Mouse (Mus musculus) liver, embryonic 15.5 days (tissue): ENCODE measurements around the gene Rnaseh2a. TPM values are rescaled to one million over a fixed set of nuclear protein-coding genes. Genes with fewer than 3 reads are reported as not detected.

Experiments used
- ATAC-seq: fragments of 200-750 bp; cut with Nextera tagmentation; 2 replicates; pipeline ENCODE4 v1.8.0; 2017; ENCODE audit warnings: moderate number of reproducible peaks, mild to moderate bottlenecking, moderate library complexity; ENCODE audit not compliant: insufficient read depth
- H3K27ac ChIP-seq: fragments of 300-500 bp; sonication (generic); replicated peaks from 2 replicates; pipeline ENCODE4 v1.5.1; 2015; ENCODE audit warnings: mild to moderate bottlenecking, inconsistent platforms
- H3K27me3 ChIP-seq: fragments of 300-500 bp; sonication (generic); 2 replicates; pipeline ENCODE4 v1.6.1; 2015; ENCODE audit warnings: mild to moderate bottlenecking, inconsistent platforms
- H3K36me3 ChIP-seq: fragments of 300-500 bp; sonication (generic); replicated peaks from 2 replicates; pipeline ENCODE4 v1.6.1; 2015; ENCODE audit warnings: moderate library complexity, mild to moderate bottlenecking, inconsistent platforms
- H3K4me1 ChIP-seq: fragments of 300-500 bp; sonication (generic); replicated peaks from 2 replicates; pipeline ENCODE4 v1.6.1; 2015; ENCODE audit warnings: inconsistent platforms
- H3K4me2 ChIP-seq: fragments of 300-500 bp; sonication (generic); 2 replicates; pipeline ENCODE4 v1.6.1; 2015; ENCODE audit warnings: moderate library complexity, mild to moderate bottlenecking, inconsistent platforms
- H3K4me3 ChIP-seq: fragments of 300-500 bp; sonication (generic); replicated peaks from 2 replicates; pipeline ENCODE4 v1.5.1; 2015; ENCODE audit warnings: mild to moderate bottlenecking, inconsistent platforms
- H3K9ac ChIP-seq: fragments of 300-500 bp; sonication (generic); 2 replicates; pipeline ENCODE4 v1.6.1; 2015; ENCODE audit warnings: moderate library complexity, mild to moderate bottlenecking, inconsistent platforms
- H3K9me3 ChIP-seq: fragments of 300-500 bp; sonication (generic); replicated peaks from 2 replicates; pipeline ENCODE4 v1.6.1; 2016; ENCODE audit warnings: inconsistent platforms
- WGBS: fragments of 180-500 bp; shearing (Covaris S2); methylation state at CpG from one replicate; pipeline ENCODE4 v1.1.7; 2015; ENCODE audit warnings: mixed read lengths; ENCODE audit not compliant: insufficient replicate concordance; 5-methylcytosine and 5-hydroxymethylcytosine counted together
- polyA plus RNA-seq: library from polyadenylated mRNA; unstranded; fragments of >200 nt; fragmentation: Nextera tagmentation; extraction: Ambion mirVana; gene quantifications from 2 replicates; pipeline ENCODE4 v1.2.1, GENCODE M21; 2015

The Rnaseh2a gene
- polyA plus RNA-seq, 1 experiment from 2014 or later = 101 TPM

DNA sequence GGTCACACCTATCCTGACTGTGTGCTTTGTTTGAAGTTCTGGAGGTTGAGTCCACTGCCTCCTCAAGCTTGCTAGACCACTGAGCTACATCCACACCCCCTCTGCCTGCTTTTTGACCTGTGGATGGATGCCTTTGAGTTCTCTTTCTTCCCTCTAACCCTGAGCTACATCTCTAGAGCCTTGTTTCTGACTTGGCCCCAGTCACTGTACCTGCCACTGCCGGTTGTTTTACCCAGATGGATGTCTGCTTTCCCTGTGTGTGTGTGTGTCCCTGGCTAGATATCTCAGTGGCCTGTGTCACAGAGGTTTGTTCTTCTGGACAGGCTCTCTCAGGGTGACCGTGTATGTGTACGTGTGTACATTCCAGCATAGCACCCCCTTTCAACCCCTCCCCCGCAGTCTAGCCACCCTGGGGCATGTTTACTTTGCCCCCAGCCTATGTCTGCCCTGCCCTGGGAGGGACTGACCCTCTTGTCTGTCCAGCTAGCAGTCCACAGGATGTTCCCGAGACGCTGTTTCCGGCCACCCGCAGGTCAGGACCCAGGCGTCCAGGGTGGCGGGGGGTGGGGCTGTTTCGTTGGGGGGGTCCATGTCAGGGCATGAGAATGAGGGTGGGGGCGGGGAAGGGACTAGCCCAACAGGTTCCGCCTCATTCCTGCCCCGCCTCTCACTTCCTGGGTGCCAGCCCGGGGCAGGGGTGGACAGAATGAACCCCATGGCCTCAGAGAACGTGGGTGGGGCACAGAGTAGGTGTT lies 14.9 kb upstream of the Rnaseh2a start:
- peak; percentile 38 for ATAC-seq
- Histone ChIP-seq H3K4me3 (peak overlapping the region; percentile 62), H3K27ac (peak overlapping the region; percentile 83), H3K4me2 (peak overlapping the region; percentile 99), H3K9me3 (no peaks in the 10 kb centered on the region), H3K9ac (peak overlapping the region; percentile 57), H3K27me3 (0 out of 2 replicates have a peak, but pooled peaks cover under 1% of the 10 kb centered on the region), H3K4me1 (peaks cover 97% of the 10 kb centered on the region), H3K36me3 (no peaks in the 10 kb centered on the region)
- WGBS = 14% methylated on average over 16 of the region's 16 CpGs

DNA sequence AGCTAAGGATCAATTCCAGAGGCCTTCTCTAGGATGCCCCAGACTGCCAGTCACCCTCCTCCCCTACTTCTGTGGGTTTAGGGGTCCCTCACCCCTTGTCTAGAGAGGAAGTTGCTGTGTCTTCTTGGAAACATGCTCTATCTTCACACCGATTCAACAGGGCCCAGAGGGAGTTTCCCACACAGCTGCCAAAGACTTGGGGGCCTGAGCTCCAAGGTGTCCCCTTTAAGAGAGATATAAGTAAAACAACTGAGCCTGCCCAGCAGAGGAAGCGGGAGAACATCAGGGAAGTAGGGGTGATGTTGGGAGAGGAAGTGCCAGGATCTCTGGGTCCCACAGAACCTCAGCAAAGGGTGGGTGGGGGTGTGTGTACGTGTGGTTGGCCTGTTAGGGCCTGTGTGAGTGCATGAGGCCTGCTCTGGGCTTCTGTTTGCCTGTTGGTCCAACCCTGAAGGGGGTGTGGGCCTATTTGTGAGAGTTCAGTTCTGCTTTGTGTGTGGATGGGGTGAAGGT lies 13.0 kb upstream of the Rnaseh2a start:
- no peak for ATAC-seq
- H3K27ac ChIP-seq = peak overlapping the region; percentile 34
- peaks cover 98% of the 10 kb centered on the region for H3K4me1 ChIP-seq
- H3K9me3 ChIP-seq = no peaks in the 10 kb centered on the region
- no peak overlapping the region for H3K9ac ChIP-seq
- 30% methylated on average over 3 of the region's 3 CpGs for WGBS
- peaks cover 19% of the 10 kb centered on the region; the same call in 1 of the 2 replicates for H3K27me3 ChIP-seq
- no peaks in the 10 kb centered on the region for H3K36me3 ChIP-seq
- H3K4me3 ChIP-seq = no peak overlapping the region
- H3K4me2 ChIP-seq = no peak overlapping the region

DNA sequence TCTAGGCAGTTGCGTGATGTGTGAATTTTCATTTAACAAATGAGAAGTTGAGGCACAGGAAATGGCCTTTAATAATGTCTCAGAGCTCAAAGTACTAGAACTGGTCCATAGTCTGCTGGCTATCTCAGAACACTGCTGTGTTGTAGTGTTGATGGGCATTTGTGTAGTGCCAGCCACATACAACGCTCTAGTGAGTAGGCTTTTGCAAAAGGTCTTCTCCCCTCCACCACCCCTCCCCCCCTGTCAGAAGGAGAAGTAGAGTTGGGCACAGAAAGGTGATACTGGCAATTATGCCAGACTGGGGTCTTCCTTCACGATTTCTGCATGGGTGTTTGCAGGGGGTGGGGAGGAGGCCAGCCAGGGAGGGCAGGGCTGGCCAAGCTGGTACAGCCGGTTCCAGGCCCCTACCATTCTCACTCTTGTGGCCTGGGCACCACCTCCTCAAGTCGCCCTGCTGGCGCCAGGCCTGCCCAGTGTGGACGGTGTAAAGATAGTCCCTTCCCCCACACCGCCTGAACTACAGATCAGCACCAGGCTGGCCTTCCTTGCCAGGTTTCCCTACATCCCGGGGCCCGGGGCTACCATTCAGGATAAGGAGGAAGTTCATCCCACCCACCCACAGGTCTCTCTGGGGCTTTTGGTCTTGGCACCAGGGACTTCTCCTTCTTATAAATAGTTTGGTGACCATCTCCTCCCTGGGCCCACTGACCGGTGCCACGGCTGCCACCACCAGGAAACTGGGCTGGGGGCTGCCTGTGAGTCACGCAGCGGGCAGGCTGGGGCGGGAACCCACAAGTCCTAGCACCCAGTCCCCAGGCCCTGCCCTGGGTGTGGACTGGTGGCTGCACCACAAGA lies 12.3 kb upstream of the Rnaseh2a start:
- Histone ChIP-seq H3K4me3 (no peak overlapping the region), H3K9me3 (no peaks in the 10 kb centered on the region), H3K27ac (peak overlapping the region; percentile 34), H3K9ac (no peak overlapping the region), H3K4me1 (peaks cover 98% of the 10 kb centered on the region), H3K36me3 (no peaks in the 10 kb centered on the region), H3K4me2 (no peak overlapping the region), H3K27me3 (peaks cover 21% of the 10 kb centered on the region; the same call in 1 of the 2 replicates)
- 57% methylated on average over 15 of the region's 15 CpGs for WGBS
- no peak for ATAC-seq

DNA sequence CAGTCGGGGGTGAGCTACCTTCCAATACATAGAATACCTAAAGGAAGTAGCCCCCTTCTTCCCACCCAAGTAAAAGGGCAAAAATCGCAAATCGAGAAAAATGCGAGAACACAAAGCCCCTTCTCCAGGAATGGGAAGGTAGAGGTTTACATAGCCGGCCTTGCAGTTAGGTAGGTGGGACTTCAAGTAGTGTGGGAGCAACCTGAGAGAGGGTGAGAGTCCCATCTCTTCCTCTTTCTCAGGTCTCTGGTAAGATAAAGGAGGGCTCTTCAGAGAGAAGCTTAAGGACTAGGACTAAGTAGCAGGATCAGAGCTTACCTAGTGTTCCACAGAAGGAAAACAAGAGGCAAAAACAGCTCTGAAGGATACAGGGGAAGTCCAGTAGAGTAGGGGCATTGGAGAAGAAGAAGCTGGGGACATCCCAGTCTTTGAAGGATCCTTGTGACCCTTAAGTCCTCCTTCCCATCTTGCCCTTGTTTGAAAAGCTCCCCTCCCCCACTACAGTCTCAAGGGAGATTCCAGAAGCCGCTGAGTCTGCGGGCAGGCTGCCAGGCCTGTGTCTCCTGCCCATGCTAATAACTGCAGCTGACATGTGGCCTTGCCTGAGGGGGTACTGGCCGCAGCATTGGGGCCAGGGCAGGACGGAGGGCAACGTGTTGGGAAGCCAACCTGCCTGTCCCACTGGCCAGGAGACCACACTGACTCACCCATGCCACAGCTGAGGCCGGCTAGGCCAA lies 11.2 kb upstream of the Rnaseh2a start:
- Histone ChIP-seq H3K9me3 (no peaks in the 10 kb centered on the region), H3K4me2 (peak overlapping the region; percentile 99), H3K9ac (peak overlapping the region; percentile 74; the same call in 1 of the 2 replicates), H3K4me3 (peak overlapping the region; percentile 85), H3K4me1 (peaks cover 98% of the 10 kb centered on the region), H3K36me3 (no peaks in the 10 kb centered on the region), H3K27ac (peak overlapping the region; percentile 97), H3K27me3 (peaks cover 21% of the 10 kb centered on the region; the same call in 1 of the 2 replicates)
- ATAC-seq = no peak
- WGBS = 50% methylated on average over 11 of the region's 11 CpGs

DNA sequence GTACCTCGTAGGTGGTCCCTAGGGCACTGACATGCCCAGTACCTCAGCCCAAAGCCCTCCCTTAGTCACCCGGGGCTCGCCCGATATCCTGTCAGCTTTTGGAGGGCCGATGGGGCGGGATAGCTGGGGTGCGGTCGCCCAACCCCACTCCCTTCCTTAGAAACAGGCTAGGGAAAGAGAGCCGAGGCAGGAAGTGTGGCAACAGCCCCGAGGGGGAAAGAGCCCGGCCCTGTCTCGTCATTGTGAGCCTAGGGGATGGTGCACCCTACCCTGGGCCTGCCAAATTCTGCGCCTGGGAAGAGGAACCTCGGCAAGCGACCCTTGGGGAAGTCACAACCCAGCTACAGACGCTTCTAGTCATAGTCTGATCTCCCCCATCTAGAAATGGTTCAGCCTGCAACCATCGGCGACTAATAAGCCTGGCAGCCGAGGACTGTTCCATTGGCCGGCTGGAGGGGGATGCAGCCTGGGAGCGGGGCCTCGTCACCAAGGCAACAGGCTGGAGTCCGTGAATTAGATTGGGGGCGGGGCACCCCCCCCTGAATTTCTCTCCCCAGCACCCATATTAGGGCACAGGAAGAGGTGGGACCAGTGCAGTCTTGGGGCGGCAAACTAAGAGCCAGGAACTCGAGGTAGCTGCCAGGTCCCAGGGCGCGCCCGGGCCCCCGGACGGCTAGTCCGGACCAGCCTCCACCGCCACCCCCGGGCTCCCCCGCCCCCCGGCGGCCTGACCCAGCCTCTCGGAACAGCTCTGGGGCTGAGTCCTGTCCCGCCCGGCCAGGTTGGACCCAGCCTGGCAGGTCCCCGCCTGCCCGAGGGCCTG lies 10.2 kb upstream of the Rnaseh2a start:
- Histone ChIP-seq H3K9me3 (no peaks in the 10 kb centered on the region), H3K27me3 (peaks cover 21% of the 10 kb centered on the region; the same call in 1 of the 2 replicates), H3K4me3 (peak overlapping the region; percentile 85), H3K4me2 (peak overlapping the region; percentile 99), H3K9ac (peak overlapping the region; percentile 74), H3K4me1 (peaks cover 98% of the 10 kb centered on the region), H3K27ac (peak overlapping the region; percentile 97), H3K36me3 (peaks cover 9% of the 10 kb centered on the region)
- 4% methylated on average over 42 of the region's 42 CpGs for WGBS
- ATAC-seq = peak; percentile 33

DNA sequence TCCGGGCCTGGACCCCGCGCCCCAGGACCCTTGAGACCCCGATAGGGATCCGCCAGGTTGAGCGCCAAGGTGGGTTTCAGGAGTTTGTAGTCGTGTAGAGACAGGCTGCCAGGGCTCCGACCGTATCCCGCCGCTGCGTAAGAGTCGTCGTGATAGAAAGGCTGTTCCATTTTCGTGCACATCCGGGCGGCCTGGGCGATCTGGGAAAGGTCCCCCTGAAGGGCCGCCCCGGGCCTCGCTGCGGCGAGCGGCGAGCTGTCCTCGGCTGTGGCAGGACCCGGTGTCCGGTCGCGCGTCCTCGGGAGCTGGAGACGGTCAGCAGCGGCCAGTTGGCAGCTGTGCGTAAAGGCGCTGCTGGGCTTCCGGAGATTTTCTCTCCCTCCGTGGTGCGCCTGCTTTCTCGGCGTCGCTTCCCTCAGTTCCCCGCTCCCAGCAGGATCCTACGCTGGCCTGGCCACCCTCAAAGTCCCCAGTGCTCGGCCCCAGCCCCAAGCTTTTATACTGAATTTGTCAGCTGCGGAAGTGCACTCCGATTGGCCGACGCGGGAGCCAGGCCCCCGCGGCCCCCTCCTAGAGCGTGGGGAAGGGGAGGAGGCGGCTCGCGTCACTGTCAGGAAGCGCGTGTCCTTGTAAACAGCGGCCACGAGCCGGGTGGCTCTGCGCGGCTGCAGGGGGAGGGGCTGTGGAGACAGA lies 8.8 kb upstream of the Rnaseh2a start, which contains the start of gene Junb:
Gene Junb (minus strand): TSS at position 471 of the 693 bp plus-strand sequence.
- Histone ChIP-seq H3K4me1 (peaks cover 98% of the 10 kb centered on the region), H3K4me2 (peak within 1 kb of the TSS; percentile 99), H3K27ac (peak within 1 kb of the TSS; percentile 97), H3K9ac (peak within 1 kb of the TSS; percentile 74), H3K9me3 (no peaks in the 10 kb centered on the region), H3K27me3 (peaks cover 21% of the 10 kb centered on the region; the same call in 1 of the 2 replicates), H3K36me3 (peaks cover 23% of the 10 kb centered on the region), H3K4me3 (peak within 1 kb of the TSS; percentile 85)
- WGBS = under 1% methylated on average over 63 of the region's 63 CpGs
- ATAC-seq = peak; percentile 20

DNA sequence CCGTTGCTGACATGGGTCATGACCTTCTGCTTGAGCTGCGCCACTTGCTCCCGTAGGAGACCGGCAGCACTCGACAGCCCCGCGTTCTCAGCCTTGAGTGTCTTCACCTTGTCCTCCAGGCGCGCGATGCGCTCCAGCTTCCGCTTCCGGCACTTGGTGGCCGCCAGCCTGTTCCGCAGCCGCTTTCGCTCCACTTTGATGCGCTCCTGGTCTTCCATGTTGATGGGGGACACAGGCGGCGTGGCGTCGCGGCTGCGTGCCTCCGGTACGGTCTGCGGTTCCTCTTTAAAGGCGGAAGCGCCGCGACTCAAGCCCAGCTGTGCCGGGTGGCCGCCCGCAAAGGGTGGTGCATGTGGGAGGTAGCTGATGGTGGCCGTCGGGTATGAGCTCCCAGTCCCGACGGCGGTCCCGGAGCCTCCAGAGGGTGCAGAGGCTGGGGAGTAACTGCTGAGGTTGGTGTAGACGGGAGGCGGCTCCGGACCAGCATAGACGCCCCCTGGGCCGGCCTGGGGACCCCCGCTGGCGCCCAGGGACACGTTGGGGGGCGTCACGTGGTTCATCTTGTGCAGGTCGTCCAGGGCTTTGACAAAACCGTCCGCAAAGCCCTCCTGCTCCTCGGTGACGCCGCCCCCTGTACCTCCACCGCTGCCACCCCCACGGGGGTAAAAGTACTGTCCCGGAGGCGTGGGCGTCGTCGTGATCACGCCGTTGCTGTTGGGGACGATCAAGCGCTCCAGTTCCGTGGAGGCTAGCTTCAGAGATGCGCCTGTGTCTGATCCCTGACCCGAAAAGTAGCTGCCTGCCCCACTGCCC lies 8.1 kb upstream of the Rnaseh2a start:
- H3K27me3 ChIP-seq = peaks cover 21% of the 10 kb centered on the region; the same call in 1 of the 2 replicates
- peak overlapping the region; percentile 85 for H3K4me3 ChIP-seq
- peak overlapping the region; percentile 74 for H3K9ac ChIP-seq
- WGBS = under 1% methylated on average over 70 of the region's 70 CpGs
- H3K36me3 ChIP-seq = peaks cover 30% of the 10 kb centered on the region
- H3K9me3 ChIP-seq = no peaks in the 10 kb centered on the region
- peak overlapping the region; percentile 97 for H3K27ac ChIP-seq
- H3K4me1 ChIP-seq = peaks cover 100% of the 10 kb centered on the region
- H3K4me2 ChIP-seq = peak overlapping the region; percentile 99
- ATAC-seq = no peak

DNA sequence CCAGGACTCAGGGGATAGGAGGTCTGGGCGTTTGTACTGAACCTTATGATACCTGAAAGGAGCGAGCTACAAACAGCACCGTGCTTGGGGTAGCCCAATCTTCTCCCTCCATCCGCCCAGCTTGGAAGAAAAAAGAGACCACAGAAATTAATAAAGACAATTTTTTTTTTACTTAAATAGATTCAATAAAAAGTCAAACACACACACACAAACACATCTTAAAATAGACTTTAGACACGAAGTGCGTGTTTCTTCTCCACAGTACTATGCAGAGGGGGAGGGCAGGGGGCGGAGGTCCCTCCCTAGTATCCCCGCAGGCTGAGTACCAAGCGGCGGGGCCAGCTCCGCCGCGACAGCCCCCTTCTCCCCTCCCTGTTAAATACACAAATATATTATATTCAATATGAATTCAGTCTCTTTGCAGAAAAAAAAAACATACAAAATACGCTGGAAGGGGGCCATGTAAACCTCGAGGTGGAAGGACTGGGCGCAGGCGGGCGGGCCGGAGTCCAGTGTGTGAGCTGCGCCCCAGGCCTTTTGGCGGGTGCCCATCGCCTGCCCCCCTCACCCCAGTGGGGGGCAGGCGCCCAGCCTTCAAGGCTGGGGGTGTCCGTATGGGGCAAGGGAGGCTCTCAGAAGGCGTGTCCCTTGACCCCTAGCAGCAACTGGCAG lies 7.3 kb upstream of the Rnaseh2a start:
- Histone ChIP-seq H3K36me3 (peaks cover 38% of the 10 kb centered on the region), H3K27ac (peak overlapping the region; percentile 97), H3K9me3 (no peaks in the 10 kb centered on the region), H3K27me3 (peaks cover 21% of the 10 kb centered on the region; the same call in 1 of the 2 replicates), H3K9ac (peak overlapping the region; percentile 74), H3K4me3 (peak overlapping the region; percentile 85), H3K4me1 (peaks cover 100% of the 10 kb centered on the region), H3K4me2 (peak overlapping the region; percentile 99)
- no peak for ATAC-seq
- WGBS = 2% methylated on average over 25 of the region's 25 CpGs
